Mouse (Mus musculus) layer of hippocampus, adult 9-10 months (tissue): Measurements from ENCODE around the gene Xpnpep3.

Experiments used
- DNase-seq: peaks from one replicate; pipeline ENCODE4 v3.0.0; 2022; ENCODE audit warnings: low spot score

Gene Xpnpep3

DNA sequence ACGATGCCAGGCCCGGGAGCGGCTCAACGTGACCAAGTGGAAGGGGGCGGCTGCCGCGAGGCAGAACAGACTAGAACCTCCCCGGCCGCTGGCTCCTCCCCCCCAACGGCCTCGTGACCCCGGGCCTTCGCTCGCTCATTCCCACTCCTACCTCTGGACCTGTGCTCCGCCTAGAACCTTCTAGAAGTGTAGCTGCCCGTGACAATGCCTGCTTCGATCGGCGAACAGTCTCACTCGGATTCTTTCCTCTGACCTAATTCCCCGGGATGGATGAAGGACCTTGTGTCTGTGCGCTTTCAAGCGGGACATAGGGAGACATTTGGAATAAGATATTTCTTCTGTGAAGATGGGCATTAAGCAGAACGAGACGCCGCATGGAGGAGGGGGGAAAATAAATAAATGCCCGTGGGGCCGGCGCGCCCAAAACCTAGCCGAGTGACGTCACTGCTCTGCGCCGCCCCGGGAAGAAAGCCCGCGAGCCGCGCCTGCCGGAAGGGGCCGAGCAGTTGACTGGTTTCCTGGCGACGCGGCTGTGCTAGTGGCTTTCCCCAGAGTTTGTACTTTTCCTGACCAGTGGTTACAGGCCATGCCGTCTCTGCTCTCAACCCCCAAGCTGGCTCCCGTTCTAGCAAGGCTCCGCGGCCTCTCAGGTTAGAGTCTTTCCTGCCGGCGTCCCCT lies at the start of gene Xpnpep3, which contains the start of gene St13:
Gene Xpnpep3, plus strand, starts transcription at position 501 of the 678 bp plus-strand sequence.
Gene St13, minus strand, starts transcription at position 440 of the 678 bp plus-strand sequence.
- peak; percentile 93 for DNase-seq

DNA sequence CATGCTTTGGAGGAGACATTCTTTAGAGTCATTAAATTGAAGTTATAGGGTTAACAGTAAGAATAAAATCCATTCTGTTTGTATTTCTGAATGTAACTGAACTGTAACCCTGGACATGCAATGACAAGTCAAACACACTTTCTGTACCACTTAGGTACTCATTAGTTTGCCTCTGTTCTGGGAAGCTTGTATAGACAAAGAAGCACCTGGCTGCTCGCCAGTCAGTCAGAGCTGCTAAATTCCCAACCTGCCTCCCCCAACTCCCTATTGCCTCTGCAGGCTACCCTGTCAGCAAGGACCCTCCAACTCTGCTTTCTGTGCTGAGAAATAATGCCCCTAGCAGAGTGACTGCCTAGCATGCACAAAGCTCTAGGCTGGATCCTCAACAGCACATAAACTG lies 49.5 kb upstream of the Xpnpep3 start:
- DNase-seq = no peak

- DNase-seq = no peak
These were observed 47.3 kb upstream of the Xpnpep3 start for GRCm38 (mm10) chr15:81352638-81353037.

DNA sequence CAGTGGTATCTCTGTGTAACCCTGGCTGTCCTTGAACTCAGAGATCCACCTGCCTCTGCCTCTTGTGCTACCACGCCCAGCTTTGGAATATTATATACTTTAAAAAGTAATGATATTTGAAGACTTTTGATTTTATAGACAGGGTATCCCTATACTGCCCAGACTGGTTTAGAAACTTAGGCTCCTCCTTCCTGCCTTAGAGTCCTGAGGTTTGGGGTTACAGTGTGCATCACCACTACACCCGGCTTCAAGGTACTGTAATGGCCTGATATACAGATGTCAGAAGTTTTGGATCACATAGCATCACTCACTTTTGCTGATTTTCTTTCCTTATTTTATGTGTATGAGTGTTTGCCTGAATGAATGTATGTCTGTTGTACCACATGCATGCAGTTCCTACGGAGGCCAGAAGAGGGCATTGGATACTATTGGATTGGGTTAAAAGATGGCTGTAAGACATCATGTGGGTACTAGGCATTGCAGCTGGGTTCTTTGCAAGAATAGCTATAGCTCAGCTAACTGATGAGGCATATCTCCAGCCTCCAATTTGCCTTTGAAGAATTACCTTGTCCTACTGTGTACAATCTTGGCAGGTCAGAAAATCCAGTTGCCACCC lies 44.7 kb upstream of the Xpnpep3 start:
- no peak for DNase-seq

- DNase-seq = no peak
These were observed 43.0 kb upstream of the Xpnpep3 start for GRCm38 (mm10) chr15:81356946-81357345.

- DNase-seq = no peak
These were observed 41.0 kb upstream of the Xpnpep3 start for GRCm38 (mm10) chr15:81358943-81359342.

DNA sequence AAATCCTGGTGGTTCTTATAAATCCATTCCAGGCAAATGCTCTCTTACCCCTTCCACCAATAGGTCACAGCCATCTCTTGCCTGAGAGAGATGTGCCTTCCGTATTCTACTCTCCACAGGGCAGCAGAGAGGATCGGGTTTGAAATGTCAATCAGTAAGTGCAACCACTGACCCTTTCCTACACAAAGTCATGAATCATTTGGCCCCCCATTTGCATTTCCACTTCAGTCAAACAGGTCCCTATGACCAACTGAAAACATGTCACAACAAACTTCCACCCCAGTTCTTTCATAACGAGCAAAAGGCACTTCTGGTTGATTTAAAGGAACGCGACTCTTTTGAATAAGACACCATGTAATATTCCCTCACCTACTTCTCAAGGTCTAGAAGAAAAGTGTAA lies 40.5 kb upstream of the Xpnpep3 start:
- no peak for DNase-seq

GRCm38 (mm10) chr15:81360345-81361021 lies 39.5 kb upstream of the Xpnpep3 start, which contains the start of gene Slc25a17:
Gene Slc25a17, minus strand, starts transcription at chr15:81360812.
- DNase-seq = peak; percentile 78

DNA sequence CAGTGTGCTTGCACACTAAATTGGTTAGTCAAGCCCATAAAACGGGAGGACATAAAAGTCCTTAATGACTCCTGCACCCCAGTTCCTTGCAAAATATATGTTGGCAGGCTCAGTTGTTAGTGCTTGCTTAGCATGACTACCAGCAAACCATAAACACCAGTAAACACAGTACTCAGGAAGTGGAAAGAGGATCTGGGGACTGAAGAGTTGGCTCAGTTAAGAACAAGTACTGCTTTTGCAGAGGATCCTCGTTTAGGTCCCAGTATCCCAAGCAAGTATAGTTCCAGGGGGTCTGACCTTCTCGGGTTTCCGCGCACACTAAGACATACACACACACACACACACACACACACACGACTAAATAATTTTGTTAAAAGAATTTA lies 38.9 kb upstream of the Xpnpep3 start:
- DNase-seq = no peak

- DNase-seq = no peak
These were observed 38.4 kb upstream of the Xpnpep3 start for GRCm38 (mm10) chr15:81361417-81362015.

DNA sequence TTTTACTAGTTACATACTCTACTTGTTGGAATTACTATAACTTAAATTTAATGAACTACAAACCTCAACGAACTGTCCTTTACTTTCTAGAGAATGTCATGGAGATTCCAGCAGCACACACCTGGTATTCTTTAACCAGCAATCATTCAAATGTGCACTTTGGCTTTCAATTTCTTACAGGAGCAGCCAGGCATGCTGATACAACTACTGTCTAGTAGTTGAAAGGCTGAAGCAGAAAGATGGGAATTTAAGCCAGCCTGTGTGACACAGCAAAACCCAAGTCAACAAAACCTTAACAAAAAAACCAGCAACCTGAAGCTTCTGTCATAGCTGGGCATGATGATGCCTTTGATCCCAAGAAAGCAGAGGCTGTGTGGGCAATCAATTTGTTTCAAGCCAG lies 37.4 kb upstream of the Xpnpep3 start:
- DNase-seq = no peak

DNA sequence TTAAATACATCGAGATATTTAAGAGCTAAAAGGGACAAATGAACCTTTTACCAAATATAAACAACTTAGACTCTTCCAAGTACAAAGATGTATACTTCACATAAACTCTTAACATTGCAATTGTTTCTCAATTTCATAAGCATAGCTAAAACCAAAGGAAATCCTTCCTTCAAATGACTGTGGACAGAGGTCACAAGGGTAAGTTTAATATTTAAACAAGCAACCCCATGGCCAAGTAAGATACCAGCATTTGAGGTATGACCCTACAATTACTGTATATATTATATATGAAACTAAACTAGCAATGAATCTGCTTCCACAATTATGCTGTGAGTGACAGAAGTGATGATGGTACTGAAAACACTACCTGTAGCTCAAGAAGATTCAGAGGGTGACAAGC lies 35.7 kb upstream of the Xpnpep3 start:
- DNase-seq = no peak

DNA sequence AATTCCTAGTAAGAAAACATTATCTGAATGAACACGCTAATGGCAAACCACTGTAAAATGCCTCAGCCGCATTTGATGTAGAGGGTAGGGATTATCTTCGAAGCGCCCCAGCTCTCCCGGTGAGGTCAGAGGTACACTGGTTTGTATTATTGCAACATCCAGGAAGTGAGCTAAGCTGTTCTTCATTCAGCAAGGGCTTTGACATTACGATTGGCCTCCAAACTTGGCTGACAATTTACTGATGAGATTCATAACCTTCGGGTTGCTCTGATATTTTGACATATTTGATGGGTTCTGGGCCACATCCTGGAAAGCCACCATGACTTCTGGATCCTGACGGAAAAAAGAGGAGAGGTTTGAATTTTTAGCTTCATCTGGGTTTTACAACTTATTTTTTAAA lies 34.7 kb upstream of the Xpnpep3 start:
- no peak for DNase-seq

DNA sequence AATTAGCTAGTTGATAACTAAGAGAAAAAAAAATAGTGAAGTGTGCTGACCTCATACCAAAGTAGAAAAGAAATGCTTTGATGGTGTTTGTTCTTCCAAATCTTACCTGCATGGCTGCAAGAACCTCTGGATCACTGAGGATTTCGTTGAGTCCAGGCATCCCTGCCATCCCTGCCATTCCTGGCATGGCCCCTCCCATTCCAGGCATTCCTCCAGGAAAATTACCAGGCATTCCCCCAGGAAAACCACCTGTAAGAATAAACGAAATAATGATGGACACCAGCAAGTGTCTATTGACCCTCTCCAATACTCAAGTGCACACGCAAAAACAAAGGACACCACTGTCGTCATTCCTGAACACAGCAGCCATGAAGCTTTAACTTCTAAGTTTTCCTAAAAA lies 33.7 kb upstream of the Xpnpep3 start:
- no peak for DNase-seq

GRCm38 (mm10) chr15:81368601-81369000 lies 31.3 kb upstream of the Xpnpep3 start:
- no peak for DNase-seq

DNA sequence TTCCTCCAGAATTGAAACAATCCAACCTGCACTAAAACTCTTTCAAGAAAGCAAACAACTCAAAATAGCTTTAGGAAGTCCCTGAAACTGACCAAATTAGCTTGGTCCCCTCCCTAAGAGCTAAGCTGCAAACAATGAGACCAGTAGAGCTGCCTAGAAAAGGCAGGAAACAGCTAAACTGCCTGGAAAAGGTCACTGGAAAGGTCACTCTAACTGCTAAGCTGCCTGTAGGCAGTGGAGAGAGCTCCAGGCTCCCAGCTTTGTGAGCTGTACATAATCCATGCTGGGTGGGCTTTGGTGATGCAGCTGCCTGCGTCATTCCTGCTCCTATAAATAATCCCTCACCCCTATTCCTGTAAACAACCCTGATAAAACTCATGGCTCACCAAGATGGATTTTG lies 29.6 kb upstream of the Xpnpep3 start:
- DNase-seq = no peak

DNA sequence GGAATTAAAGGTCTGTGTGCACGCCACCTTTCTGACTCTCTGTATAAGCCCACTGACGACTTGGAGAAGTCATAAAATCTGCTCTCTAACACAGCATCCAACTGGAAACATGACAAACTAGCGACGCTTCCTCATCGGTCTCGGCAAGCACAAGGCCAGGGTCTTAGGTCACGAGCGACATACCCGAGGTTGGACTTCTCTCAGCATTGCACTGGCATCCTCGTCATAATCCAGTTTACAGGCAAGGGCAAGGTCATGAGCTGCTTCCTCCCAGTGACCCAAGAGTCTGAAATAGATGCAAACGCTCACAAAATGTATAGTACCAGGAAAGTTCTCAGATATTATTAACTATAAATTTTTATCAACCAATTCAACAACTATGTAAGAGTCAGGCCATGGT lies 25.3 kb upstream of the Xpnpep3 start:
- no peak for DNase-seq

DNA sequence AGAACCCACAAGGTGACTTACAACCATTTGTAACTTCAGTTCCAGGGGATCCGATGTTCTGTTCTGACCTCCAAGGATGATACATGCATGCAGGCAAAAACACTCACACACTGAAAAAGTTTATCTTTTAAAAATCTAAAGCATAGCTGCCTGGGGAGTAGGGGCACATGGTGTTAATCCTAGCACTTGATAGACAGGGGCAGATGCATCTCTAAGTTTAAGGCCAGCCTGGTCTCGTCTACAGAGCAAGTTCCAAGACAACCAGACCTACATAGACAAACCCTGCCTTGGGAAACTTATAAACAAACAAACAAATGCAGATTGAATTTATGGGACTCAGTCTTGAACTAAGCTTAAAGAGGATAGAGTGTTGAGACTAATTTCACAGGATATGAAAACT lies 21.1 kb upstream of the Xpnpep3 start:
- DNase-seq = no peak

GRCm38 (mm10) chr15:81386327-81386726 lies 13.6 kb upstream of the Xpnpep3 start:
- no peak for DNase-seq

DNA sequence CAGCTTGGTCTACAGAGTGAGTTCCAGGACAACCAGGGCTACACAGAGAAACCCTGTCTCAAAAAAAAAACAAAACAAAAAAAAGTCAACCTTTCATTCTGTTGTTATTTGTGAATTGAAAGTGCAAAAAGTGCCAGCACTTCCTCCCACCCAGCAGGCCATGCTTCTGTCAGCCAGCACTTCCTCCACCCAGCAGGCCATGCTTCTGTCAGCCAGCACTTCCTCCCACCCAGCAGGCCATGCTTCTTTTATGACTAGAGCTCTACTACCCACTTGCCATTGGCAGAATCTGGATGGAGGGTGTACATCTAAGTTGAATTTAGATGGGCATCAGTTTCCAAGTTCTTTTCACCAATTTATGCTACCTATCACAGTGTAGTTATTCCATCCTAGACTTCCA lies 6.9 kb upstream of the Xpnpep3 start:
- DNase-seq = no peak

DNA sequence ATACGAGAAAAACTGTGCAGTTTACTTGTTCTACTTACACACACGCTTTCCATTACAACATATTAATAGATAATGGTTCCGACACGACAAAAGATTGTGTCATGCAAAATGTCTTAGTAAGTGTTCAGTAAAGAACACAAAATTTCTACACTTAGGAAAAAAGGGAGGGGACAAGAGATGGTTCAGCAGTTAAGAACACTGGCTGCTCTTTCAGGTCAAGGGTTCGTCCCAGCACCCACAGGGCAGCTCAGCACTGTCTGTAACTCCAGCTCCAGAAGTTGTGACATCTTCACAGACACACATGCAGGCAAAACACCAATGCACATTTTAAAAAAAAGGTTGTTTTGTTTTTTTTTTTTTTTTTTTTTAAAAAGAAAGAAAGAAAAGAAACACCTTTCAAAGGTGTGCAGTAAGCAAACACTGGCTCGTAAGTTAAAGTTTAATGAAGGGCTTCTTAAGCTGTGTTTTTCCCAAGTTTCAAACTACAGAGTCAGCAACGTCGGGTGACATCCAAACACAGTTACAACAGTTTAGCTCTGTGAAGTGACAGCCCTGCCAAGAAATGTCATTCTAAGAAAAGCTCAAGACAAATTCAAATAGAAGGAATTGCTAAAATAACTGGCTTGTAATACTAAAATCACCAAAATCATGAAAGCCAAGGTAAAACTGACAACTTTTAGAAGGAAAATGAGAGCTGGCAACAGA lies 5.6 kb upstream of the Xpnpep3 start:
- DNase-seq = no peak

GRCm38 (mm10) chr15:81398189-81398588 lies 1.7 kb upstream of the Xpnpep3 start:
- DNase-seq = no peak
